24 mouse cellular contexts compared by ENCODE assay signal in the genomic region with DNA sequence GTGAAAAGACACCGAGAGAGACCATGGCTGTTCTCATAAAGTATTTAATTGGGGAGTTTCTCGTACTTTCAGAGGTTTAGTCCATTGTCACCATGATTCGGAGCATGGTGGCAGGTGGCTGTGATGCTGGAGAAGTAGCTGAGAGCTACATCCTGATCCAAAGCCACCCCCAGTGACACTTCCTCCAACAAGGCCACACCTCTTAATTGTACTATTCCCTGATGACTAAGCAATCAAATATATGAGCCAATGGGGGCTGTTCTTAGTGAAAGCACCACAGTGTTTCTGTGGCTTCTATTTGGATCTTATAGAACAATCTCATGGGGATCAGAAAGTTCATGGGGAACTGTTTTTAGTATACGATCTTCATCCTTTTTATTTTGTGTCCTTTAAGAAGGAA.
DNase-seq lines count a peak whose midpoint lies in the region; ATAC-seq and TF ChIP-seq lines count a peak whose summit lies in the region.
"Had no signal": no experiment of that assay in that cellular context is flagged by ENCODE, and none has a peak within 500 bp of the region (broad histone marks: within the 10 kb centered on the region; RNA-seq: fewer than 3 reads in every experiment).

No protein-coding gene starts in this region.

- intact Hi-C loops in heart, postnatal 25 days (cut with DNase I), result no loop called here

- peak; percentile 50 for DNase-seq in heart, adult 11 months
- no peak for DNase-seq in heart, postnatal 25 days (ENCODE audit: low spot score)
- DNase-seq in MEL (ENCODE audit: low read depth, low spot score), result peak; percentile 17
- no peak for DNase-seq in cerebellum, postnatal 10 days
- no peak for DNase-seq in cerebellum, postnatal 25 days
- DNase-seq: adrenal gland, adult 8-10 months; adrenal gland, postnatal 25 days; cerebellum, adult 18-20 months; cerebellum, adult 9-11 months; embryo, embryonic 11 days; forebrain, postnatal 0 days; gastrocnemius, adult 2 months; gastrocnemius, postnatal 14 days; heart, postnatal 36 days; kidney, adult 2 months had no signal

- no peak for TF ChIP-seq POLR2A in MEL (IDR thresholded peaks at IDR 0.05; ENCODE audit: control insufficient read depth in 1 of 2, insufficient read depth in 1 of 2, low read depth in 1 of 2, low read length in 2 of 2, poor library complexity in 1 of 2)

- no peak for TF ChIP-seq RAD21 in MEL (IDR thresholded peaks at IDR 0.05; ENCODE audit: low read depth, low read length)

- no peaks in the 10 kb centered on the region for H3K79me2 ChIP-seq in MEL (ENCODE audit: control insufficient read depth, insufficient read depth, low read length, poor library complexity)

- H3K36me3 ChIP-seq in MEL (ENCODE audit: control insufficient read depth in 1 of 2, insufficient read depth in 2 of 2, low read length in 2 of 2), result no peaks in the 10 kb centered on the region
- H3K36me3 ChIP-seq: hindbrain, embryonic 10.5 days had no signal

- no peaks in the 10 kb centered on the region for H3K4me1 ChIP-seq in MEL (ENCODE audit: control insufficient read depth in 1 of 2, insufficient read depth in 2 of 2, low read length in 2 of 2)

- no peak overlapping the region for H3K9ac ChIP-seq in MEL (ENCODE audit: control insufficient read depth, low read depth, low read length, poor library complexity, severe bottlenecking)
- H3K9ac ChIP-seq: forebrain, postnatal 0 days; hindbrain, embryonic 13.5 days had no signal

- ATAC-seq in granulocyte monocyte progenitor cell, adult 5-6 weeks (replicated peaks; ENCODE audit: poor library complexity, severe bottlenecking), result peak; percentile 50; the same call in 1 of the 2 replicates
- no peak for ATAC-seq in megakaryocyte-erythroid progenitor cell, adult 5-6 weeks (replicated peaks; ENCODE audit: low FRiP score, low TSS enrichment, poor library complexity, severe bottlenecking)
- ATAC-seq: activated CD4-positive, CD25-positive, alpha-beta regulatory T cell, adult 4 months; CD4-positive, CD25-positive, alpha-beta regulatory T cell, adult 4 months; forebrain, embryonic 14.5 days; forebrain, postnatal 0 days; hindbrain, embryonic 16.5 days; intestine, embryonic 16.5 days had no signal

- H3K9me3 ChIP-seq in MEL (replicated peaks; ENCODE audit: insufficient read depth, low read length), result no peaks in the 10 kb centered on the region
- H3K9me3 ChIP-seq: hindbrain, embryonic 10.5 days; hindbrain, embryonic 13.5 days had no signal

- no peak for TF ChIP-seq CTCF in MEL (IDR thresholded peaks at IDR 0.05 in 2 of 3, conservative IDR thresholded peaks at IDR 0.05 in 1 of 3; ENCODE audit: control insufficient read depth in 1 of 3, insufficient read depth in 1 of 3, low read depth in 2 of 3, low read length in 3 of 3, poor library complexity in 1 of 3, severe bottlenecking in 1 of 3)

- no peaks in the 10 kb centered on the region for H3K27me3 ChIP-seq in MEL (ENCODE audit: control insufficient read depth in 1 of 2, insufficient read depth in 2 of 2, low read length in 2 of 2)
- H3K27me3 ChIP-seq: hindbrain, embryonic 13.5 days had no signal

- TF ChIP-seq EP300 in MEL (IDR thresholded peaks at IDR 0.05; ENCODE audit: low read depth in 1 of 2, low read length in 2 of 2), result no peak

- no peak overlapping the region for H3K27ac ChIP-seq in MEL (ENCODE audit: control insufficient read depth, low read depth, low read length)
- H3K27ac ChIP-seq: gastrocnemius, adult 2 months; hindbrain, embryonic 10.5 days; hindbrain, embryonic 13.5 days had no signal

- H3K4me3 ChIP-seq in MEL (ENCODE audit: control insufficient read depth in 1 of 2, insufficient read depth in 1 of 2, low read depth in 2 of 2, low read length in 2 of 2), result no peak overlapping the region
- H3K4me3 ChIP-seq: gastrocnemius, adult 2 months; hindbrain, embryonic 10.5 days; hindbrain, embryonic 13.5 days had no signal

TF ChIP-seq in MEL, 35 proteins besides CTCF, POLR2A, EP300 and RAD21:
- TF ChIP-seq MAX (IDR thresholded peaks at IDR 0.05; ENCODE audit: low read length), result no peak
- TF ChIP-seq ELF1 (IDR thresholded peaks at IDR 0.05; ENCODE audit: low read depth, low read length), result no peak
- TF ChIP-seq HCFC1 (IDR thresholded peaks at IDR 0.05; ENCODE audit: low read depth, low read length), result no peak
- no peak for TF ChIP-seq ZMIZ1 (IDR thresholded peaks at IDR 0.05; ENCODE audit: low read depth, low read length)
- no peak for TF ChIP-seq GATA1 (IDR thresholded peaks at IDR 0.05; ENCODE audit: low read depth, low read length)

Comparison
In these comparisons a context has a peak if more than half of its experiments do, and no peak if none do; other contexts are left out.
1. DNase-seq: peak in heart, adult 11 months (single experiment) and MEL (single experiment); none in heart, postnatal 25 days (single experiment), cerebellum, postnatal 10 days (0 of 2) and cerebellum, postnatal 25 days (0 of 2).